In genomic region chr2:158795043-158795442, GRCm38 (mm10) we compare ENCODE assay signal across 8 mouse cellular contexts. TPM values are rescaled to one million over a fixed set of nuclear protein-coding genes. Genes with fewer than 3 reads are reported as not detected.
DNase-seq lines count a peak whose midpoint lies in the region; ATAC-seq and TF ChIP-seq lines count a peak whose summit lies in the region.

No protein-coding gene starts in this region.

- peaks cover 29% of the 10 kb centered on the region for H3K4me1 ChIP-seq in kidney, embryonic 15.5 days
- peaks cover 4% of the 10 kb centered on the region; the same call in 1 of the 2 replicates for H3K4me1 ChIP-seq in cortical plate, adult 2 months (ENCODE audit: control insufficient read depth, insufficient read depth, low read length)
- H3K4me1 ChIP-seq in hindbrain, embryonic 16.5 days (ENCODE audit: control insufficient read depth, insufficient read depth, low read depth, low read length), result peaks cover 9% of the 10 kb centered on the region
- H3K4me1 ChIP-seq in midbrain, embryonic 14.5 days (ENCODE audit: control insufficient read depth, insufficient read depth, low read length), result peaks cover 13% of the 10 kb centered on the region; the same call in 1 of the 2 replicates

- H3K4me3 ChIP-seq in kidney, embryonic 15.5 days (replicated peaks), result peak overlapping the region; percentile 67
- H3K4me3 ChIP-seq in cortical plate, adult 2 months (ENCODE audit: insufficient read depth, low read length), result peak overlapping the region; percentile 66
- peak overlapping the region; percentile 87 for H3K4me3 ChIP-seq in hindbrain, embryonic 16.5 days (ENCODE audit: low read length)
- peak overlapping the region; percentile 74 for H3K4me3 ChIP-seq in midbrain, embryonic 14.5 days (replicated peaks; ENCODE audit: low read depth, low read length)

- no peak for ATAC-seq in kidney, embryonic 15.5 days (replicated peaks; ENCODE audit: low FRiP score)
- no peak; the same call in 1 of the 2 replicates for ATAC-seq in hindbrain, embryonic 16.5 days
- peak; percentile 7; the same call in 1 of the 2 replicates for ATAC-seq in midbrain, embryonic 14.5 days (ENCODE audit: low FRiP score, low TSS enrichment)
- ATAC-seq in CD4-positive, CD25-positive, alpha-beta regulatory T cell, adult 4 months, result no peak

- peak overlapping the region; percentile 59 for H3K9ac ChIP-seq in kidney, embryonic 15.5 days
- peak overlapping the region; percentile 86 for H3K9ac ChIP-seq in hindbrain, embryonic 16.5 days (ENCODE audit: low read depth, low read length)
- peak overlapping the region; percentile 69 for H3K9ac ChIP-seq in midbrain, embryonic 14.5 days (replicated peaks; ENCODE audit: low read length)

- H3K9me3 ChIP-seq in kidney, embryonic 15.5 days (replicated peaks), result no peaks in the 10 kb centered on the region
- H3K9me3 ChIP-seq in hindbrain, embryonic 16.5 days (ENCODE audit: control insufficient read depth, low read length), result no peaks in the 10 kb centered on the region
- H3K9me3 ChIP-seq in midbrain, embryonic 14.5 days (ENCODE audit: control insufficient read depth, low read length), result no peaks in the 10 kb centered on the region

- TF ChIP-seq POLR2A in cortical plate, adult 2 months (IDR thresholded peaks at IDR 0.05; ENCODE audit: extremely low read depth, insufficient read depth, low read length), result no peak

- 5% methylated on average over 15 of the region's 15 CpGs for WGBS in kidney, embryonic 15.5 days
- WGBS in hindbrain, embryonic 16.5 days, result 9% methylated on average over 15 of the region's 15 CpGs
- 13% methylated on average over 15 of the region's 15 CpGs for WGBS in midbrain, embryonic 14.5 days

- H3K27me3 ChIP-seq in kidney, embryonic 15.5 days, result no peaks in the 10 kb centered on the region
- H3K27me3 ChIP-seq in hindbrain, embryonic 16.5 days (replicated peaks; ENCODE audit: control insufficient read depth, insufficient read depth, low read length), result no peaks in the 10 kb centered on the region
- H3K27me3 ChIP-seq in midbrain, embryonic 14.5 days (ENCODE audit: control insufficient read depth, insufficient read depth, low read length), result no peaks in the 10 kb centered on the region

- peak overlapping the region; percentile 77 for H3K4me2 ChIP-seq in kidney, embryonic 15.5 days
- peak overlapping the region; percentile 83 for H3K4me2 ChIP-seq in hindbrain, embryonic 16.5 days (ENCODE audit: low read length)
- H3K4me2 ChIP-seq in midbrain, embryonic 14.5 days (ENCODE audit: low read length), result peak overlapping the region; percentile 77

- no peak for DNase-seq in kidney, postnatal 10 days
- no peak for DNase-seq in midbrain, embryonic 14.5 days
- no peak for DNase-seq in left cerebral cortex, postnatal 25 days (ENCODE audit: low spot score in 2 of 2)
- no peak for DNase-seq in cerebellum, postnatal 14 days

- intact Hi-C loops in left cerebral cortex, postnatal 25 days (cut with DNase I), result no loop called here

- peaks cover 5% of the 10 kb centered on the region; the same call in 1 of the 2 replicates for H3K36me3 ChIP-seq in kidney, embryonic 15.5 days
- H3K36me3 ChIP-seq in hindbrain, embryonic 16.5 days (ENCODE audit: control insufficient read depth, insufficient read depth, low read length), result no peaks in the 10 kb centered on the region
- H3K36me3 ChIP-seq in midbrain, embryonic 14.5 days (ENCODE audit: control insufficient read depth, insufficient read depth, low read length), result no peaks in the 10 kb centered on the region

- peak overlapping the region; percentile 80 for H3K27ac ChIP-seq in kidney, embryonic 15.5 days
- H3K27ac ChIP-seq in cortical plate, adult 2 months (ENCODE audit: insufficient read depth, low read length), result no peak overlapping the region
- peak overlapping the region; percentile 77 for H3K27ac ChIP-seq in hindbrain, embryonic 16.5 days (ENCODE audit: low read depth, low read length)
- H3K27ac ChIP-seq in midbrain, embryonic 14.5 days (replicated peaks; ENCODE audit: low read depth, low read length), result peak overlapping the region; percentile 61

- TF ChIP-seq CTCF in cortical plate, adult 2 months (IDR thresholded peaks at IDR 0.05; ENCODE audit: extremely low read depth, insufficient read depth, low read length), result no peak

RNA-seq across cellular contexts. Expression of gene Dhx35, which starts 0.4 kb away (rescaled TPM):
- polyA plus RNA-seq in kidney, embryonic 15.5 days (2015; fragmentation: Nextera tagmentation; extraction: Ambion mirVana), result 17.7 and 18.0 TPM in 2 replicates
- 28.5 and 29.1 TPM in 2 replicates for polyA plus RNA-seq in cortical plate, adult 2 months (2012; rRNA removed)
- 13.0 and 13.5 TPM in 2 replicates for polyA plus RNA-seq in hindbrain, embryonic 16.5 days (2015; fragmentation: Nextera tagmentation; extraction: Ambion mirVana)
- polyA plus RNA-seq in midbrain, embryonic 14.5 days (2014; fragmentation: Nextera tagmentation; extraction: Ambion mirVana), result 15.0 and 15.5 TPM in 2 replicates
- total RNA-seq in left cerebral cortex, postnatal 25 days (2021), result 10 to 100 TPM; 13.5 to 17.4 TPM
- polyA plus RNA-seq in CD4-positive, CD25-positive, alpha-beta regulatory T cell, adult 4 months (2017; shearing (Covaris generic)), result 10 to 100 TPM; 12.7 to 25.7 TPM

RNA-seq across cellular contexts. Expression of gene Fam83d, which starts 27.1 kb away (rescaled TPM):
- 50.7 and 51.8 TPM in 2 replicates for polyA plus RNA-seq in kidney, embryonic 15.5 days (2015; fragmentation: Nextera tagmentation; extraction: Ambion mirVana)
- 2.0 and 2.2 TPM in 2 replicates for polyA plus RNA-seq in cortical plate, adult 2 months (2012; rRNA removed)
- 7.9 and 10.6 TPM in 2 replicates for polyA plus RNA-seq in hindbrain, embryonic 16.5 days (2015; fragmentation: Nextera tagmentation; extraction: Ambion mirVana)
- 5.8 and 11.7 TPM in 2 replicates for polyA plus RNA-seq in midbrain, embryonic 14.5 days (2014; fragmentation: Nextera tagmentation; extraction: Ambion mirVana)
- 1 to 10 TPM; 1.6 to 2.6 TPM for total RNA-seq in left cerebral cortex, postnatal 25 days (2021)
- polyA plus RNA-seq in CD4-positive, CD25-positive, alpha-beta regulatory T cell, adult 4 months (2017; shearing (Covaris generic)), result under 1 TPM; 0.32 to 0.53 TPM
